Mouse (Mus musculus) forebrain, embryonic 16.5 days (tissue): ENCODE results near the gene Gpa33. TPM values are rescaled to one million over a fixed set of nuclear protein-coding genes. Genes with fewer than 3 reads are reported as not detected.
A peak's percentile ranks its signal among the peaks of the same experiment; 100 is the strongest.
"Not testable (repeated sequence)": the region's sequence is repeated elsewhere in the genome, so short reads cannot be mapped to it uniquely, and the experiment has no call there.

Experiments
- ATAC-seq: fragments of 200-750 bp; cut with Nextera tagmentation; 2 replicates; pipeline ENCODE4 v1.8.0; 2017; ENCODE audit warnings: mild to moderate bottlenecking, moderate library complexity
- H3K27ac ChIP-seq: fragments of 300-500 bp; sonication (generic); 2 replicates; pipeline ENCODE4 v1.5.1; 2014; ENCODE audit warnings: low read length, control low read depth
- H3K27me3 ChIP-seq: fragments of 300-500 bp; sonication (generic); replicated peaks from 2 replicates; pipeline ENCODE4 v1.6.1; 2014; ENCODE audit warnings: low read length; ENCODE audit not compliant: control insufficient read depth, insufficient read depth
- H3K36me3 ChIP-seq: fragments of 300-500 bp; sonication (generic); 2 replicates; pipeline ENCODE4 v1.6.1; 2014; ENCODE audit not compliant: control insufficient read depth, insufficient read depth
- H3K4me1 ChIP-seq: fragments of 300-500 bp; sonication (generic); replicated peaks from 2 replicates; pipeline ENCODE4 v1.6.1; 2014; ENCODE audit warnings: low read length; ENCODE audit not compliant: control insufficient read depth, insufficient read depth
- H3K4me2 ChIP-seq: fragments of 300-500 bp; sonication (generic); 2 replicates; pipeline ENCODE4 v1.6.1; 2014; ENCODE audit warnings: mild to moderate bottlenecking, low read length, control low read depth
- H3K4me3 ChIP-seq: fragments of 300-500 bp; sonication (generic); replicated peaks from 2 replicates; pipeline ENCODE4 v1.5.1; 2014; ENCODE audit warnings: mild to moderate bottlenecking, low read length, control low read depth
- H3K9ac ChIP-seq: fragments of 300-500 bp; sonication (generic); replicated peaks from 2 replicates; pipeline ENCODE4 v1.6.1; 2014; ENCODE audit warnings: low read depth, low read length, control low read depth
- H3K9me3 ChIP-seq: fragments of 300-500 bp; sonication (generic); 2 replicates; pipeline ENCODE4 v1.6.1; 2016; ENCODE audit warnings: low read length; ENCODE audit not compliant: control insufficient read depth
- WGBS: fragments of 180-500 bp; shearing (Covaris S2); extraction: QIAGEN DNeasy Blood & Tissue Kit; methylation state at CpG from one replicate; pipeline ENCODE4 v1.1.7; 2014; 5-methylcytosine and 5-hydroxymethylcytosine counted together
- polyA plus RNA-seq: library from polyadenylated mRNA; unstranded; fragments of >200 nt; fragmentation: Nextera tagmentation; extraction: Ambion mirVana; gene quantifications from 2 replicates; pipeline ENCODE4 v1.2.1, GENCODE M21; 2015

Gene Gpa33
- polyA plus RNA-seq, 1 experiment from 2014 or later, result not detected

DNA sequence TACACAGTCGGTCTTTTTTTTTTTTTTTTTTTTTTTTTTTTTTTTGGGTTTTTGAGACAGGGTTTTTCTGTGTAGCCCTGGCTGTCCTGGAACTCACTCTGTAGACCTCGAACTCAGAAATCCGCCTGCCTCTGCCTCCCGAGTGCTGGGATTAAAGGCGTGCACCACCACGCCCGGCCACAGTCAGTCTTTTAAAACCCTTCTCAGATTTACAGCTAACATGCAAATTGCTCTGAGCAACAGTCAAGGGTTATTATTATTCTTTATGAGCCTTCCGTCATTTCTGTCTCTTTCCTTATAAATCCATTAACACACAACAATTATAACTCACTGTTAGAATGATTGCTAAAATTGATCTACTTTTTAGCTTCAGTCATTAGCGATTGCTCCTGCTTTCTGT is 11.8 kb downstream of the Gpa33 start:
- not testable (repeated sequence) for H3K36me3 ChIP-seq, H3K4me2 ChIP-seq, H3K9ac ChIP-seq, H3K4me3 ChIP-seq, H3K27ac ChIP-seq, ATAC-seq, H3K9me3 ChIP-seq, H3K27me3 ChIP-seq, H3K4me1 ChIP-seq
- WGBS, result 93% methylated on average over 9 of the region's 9 CpGs

DNA sequence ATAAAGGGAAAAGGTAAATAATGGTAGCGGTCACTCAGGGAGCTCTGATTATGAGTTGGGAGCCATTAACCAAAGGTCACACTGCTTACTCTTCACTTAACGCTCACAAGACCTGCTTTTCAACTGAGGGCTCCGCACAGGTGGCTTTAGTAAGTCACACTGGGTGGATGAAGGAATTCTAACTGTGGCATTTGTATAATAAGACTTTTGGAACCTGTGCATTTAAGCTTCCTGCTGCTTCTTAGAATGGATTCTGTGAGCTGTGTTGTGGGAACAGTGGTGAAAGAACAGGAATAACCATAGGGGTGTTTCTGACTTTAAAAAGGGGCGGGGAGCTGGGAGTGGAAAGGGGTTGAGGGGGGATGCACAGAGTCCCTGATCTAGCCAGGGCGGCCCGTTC is 12.3 kb downstream of the Gpa33 start:
- H3K9me3 ChIP-seq, result no peaks in the 10 kb centered on the region
- H3K36me3 ChIP-seq, result no peaks in the 10 kb centered on the region
- no peaks in the 10 kb centered on the region for H3K27me3 ChIP-seq
- no peak for ATAC-seq
- H3K4me3 ChIP-seq, result no peak overlapping the region
- H3K27ac ChIP-seq, result no peak overlapping the region
- no peaks in the 10 kb centered on the region for H3K4me1 ChIP-seq
- H3K4me2 ChIP-seq, result no peak overlapping the region
- H3K9ac ChIP-seq, result no peak overlapping the region
- 76% methylated on average over 6 of the region's 6 CpGs for WGBS

DNA sequence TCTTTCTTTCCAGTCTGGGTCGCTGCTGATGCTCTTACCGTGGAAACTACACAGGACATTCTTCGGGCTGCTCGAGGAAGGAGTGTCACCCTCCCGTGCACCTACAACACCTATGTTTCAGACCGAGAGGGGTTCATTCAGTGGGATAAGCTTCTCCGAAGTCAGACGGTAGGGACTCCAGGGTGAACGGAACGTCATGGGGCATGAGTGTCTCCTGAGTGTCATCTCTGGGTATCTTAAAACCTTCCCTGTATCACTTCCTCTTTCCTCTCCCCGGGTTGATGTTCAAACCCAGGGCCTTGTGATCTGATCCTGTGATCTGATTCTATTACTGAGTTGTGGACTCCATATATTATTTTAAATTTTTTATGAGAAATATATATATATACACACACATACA is 16.6 kb downstream of the Gpa33 start:
- no peak overlapping the region for H3K27ac ChIP-seq
- no peaks in the 10 kb centered on the region for H3K4me1 ChIP-seq
- no peak overlapping the region for H3K4me2 ChIP-seq
- no peaks in the 10 kb centered on the region for H3K27me3 ChIP-seq
- H3K9ac ChIP-seq, result no peak overlapping the region
- no peak for ATAC-seq
- WGBS, result 90% methylated on average over 11 of the region's 11 CpGs
- no peaks in the 10 kb centered on the region for H3K36me3 ChIP-seq
- H3K4me3 ChIP-seq, result no peak overlapping the region
- H3K9me3 ChIP-seq, result no peaks in the 10 kb centered on the region

DNA sequence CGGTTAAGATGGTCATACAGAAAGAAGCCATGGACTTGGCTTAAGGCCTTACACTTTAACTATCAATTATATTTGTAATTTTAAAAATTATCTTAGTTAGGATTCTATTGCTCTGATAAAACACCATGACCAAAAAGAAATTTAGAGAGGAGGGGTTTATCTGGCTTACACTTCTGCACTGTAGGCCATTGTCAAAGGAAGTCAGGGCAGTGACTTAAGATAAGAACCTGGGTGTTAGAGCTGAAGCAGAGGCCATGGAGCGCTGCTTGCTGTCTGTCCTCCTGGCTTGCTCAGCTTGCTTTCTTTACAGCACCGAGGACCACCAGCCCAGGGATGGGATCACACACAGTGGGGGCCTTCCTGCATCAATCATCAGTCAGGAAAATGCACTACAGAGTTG is 17.6 kb downstream of the Gpa33 start:
- Histone ChIP-seq H3K9ac (no peak overlapping the region), H3K4me1 (no peaks in the 10 kb centered on the region), H3K9me3 (no peaks in the 10 kb centered on the region), H3K36me3 (no peaks in the 10 kb centered on the region), H3K4me3 (no peak overlapping the region), H3K4me2 (no peak overlapping the region), H3K27me3 (no peaks in the 10 kb centered on the region), H3K27ac (no peak overlapping the region)
- 75% methylated on average over 3 of the region's 3 CpGs for WGBS
- ATAC-seq, result no peak

DNA sequence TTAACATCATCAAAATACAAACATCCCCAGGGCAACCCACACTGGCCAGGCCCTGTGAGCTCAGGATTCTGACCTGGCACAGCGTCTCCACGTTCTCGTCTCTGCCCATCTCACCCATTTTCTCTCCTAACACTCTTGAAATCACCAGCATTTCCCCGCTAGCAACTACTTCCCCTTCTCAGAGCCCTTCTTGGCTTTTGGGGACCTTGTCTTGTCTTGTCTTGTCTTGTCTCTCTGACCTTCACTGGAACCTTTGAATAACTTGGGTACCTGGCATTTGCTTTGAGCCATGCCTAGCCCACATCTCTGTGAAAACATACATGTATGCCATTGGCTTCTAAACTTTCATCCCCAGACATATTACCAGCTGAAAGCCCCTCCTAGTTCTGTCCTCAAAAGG is 19.4 kb downstream of the Gpa33 start:
- H3K27ac ChIP-seq, result no peak overlapping the region
- H3K9ac ChIP-seq, result no peak overlapping the region
- no peak overlapping the region for H3K4me3 ChIP-seq
- no peak for ATAC-seq
- no peaks in the 10 kb centered on the region for H3K9me3 ChIP-seq
- no peaks in the 10 kb centered on the region for H3K36me3 ChIP-seq
- 87% methylated on average over 4 of the region's 4 CpGs for WGBS
- 0 out of 2 replicates have a peak, but pooled peaks cover 2% of the 10 kb centered on the region for H3K27me3 ChIP-seq
- no peak overlapping the region for H3K4me2 ChIP-seq
- no peaks in the 10 kb centered on the region; the same call in 1 of the 2 replicates for H3K4me1 ChIP-seq

DNA sequence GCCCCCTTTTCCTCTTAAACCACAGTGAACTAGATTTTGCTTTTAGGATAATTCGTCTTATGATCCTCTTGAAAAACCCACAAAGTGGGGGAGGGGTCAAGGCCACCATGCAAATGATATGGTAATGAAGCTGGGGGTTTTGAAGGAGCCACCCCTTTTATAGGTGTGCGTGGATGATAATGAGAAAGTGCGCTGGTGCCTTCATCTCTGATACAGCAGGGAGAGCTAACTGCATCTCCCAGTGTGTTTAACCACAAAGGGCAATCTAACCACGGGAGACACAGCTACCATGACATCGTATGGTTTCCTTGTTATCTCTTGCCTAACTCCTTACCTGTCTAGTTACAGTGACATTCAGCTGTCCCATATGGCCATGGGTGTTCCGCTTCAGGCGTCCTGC is 20.0 kb downstream of the Gpa33 start:
- Histone ChIP-seq H3K4me1 (no peaks in the 10 kb centered on the region; the same call in 1 of the 2 replicates), H3K27me3 (0 out of 2 replicates have a peak, but pooled peaks cover 5% of the 10 kb centered on the region), H3K4me2 (no peak overlapping the region), H3K27ac (no peak overlapping the region), H3K9ac (no peak overlapping the region), H3K4me3 (no peak overlapping the region), H3K9me3 (no peaks in the 10 kb centered on the region), H3K36me3 (no peaks in the 10 kb centered on the region)
- WGBS, result 81% methylated on average over 7 of the region's 7 CpGs
- ATAC-seq, result no peak

DNA sequence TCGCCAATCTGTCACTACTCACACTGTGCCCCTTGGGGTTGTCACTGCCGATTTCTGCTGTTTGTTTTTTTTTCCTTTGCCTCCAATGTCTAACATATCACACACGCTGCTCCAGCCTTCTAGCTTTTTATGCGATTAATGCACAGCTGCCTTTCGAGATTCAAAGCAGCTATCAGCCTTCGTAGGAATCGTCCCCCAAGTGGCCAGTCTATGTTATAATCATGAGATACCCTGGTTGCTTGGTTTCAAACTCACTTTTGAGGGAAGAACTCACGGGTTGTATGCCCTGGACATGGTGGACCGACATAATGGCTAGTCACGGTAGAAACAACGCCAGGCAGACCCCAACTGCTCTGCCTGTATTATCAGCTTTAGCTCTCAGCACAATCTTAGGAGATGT is 21.3 kb downstream of the Gpa33 start:
- Histone ChIP-seq H3K27me3 (0 out of 2 replicates have a peak, but pooled peaks cover 5% of the 10 kb centered on the region), H3K9me3 (no peaks in the 10 kb centered on the region), H3K4me2 (no peak overlapping the region), H3K4me1 (no peaks in the 10 kb centered on the region; the same call in 1 of the 2 replicates), H3K36me3 (no peaks in the 10 kb centered on the region), H3K27ac (no peak overlapping the region), H3K9ac (no peak overlapping the region), H3K4me3 (no peak overlapping the region)
- WGBS, result 47% methylated on average over 11 of the region's 11 CpGs
- ATAC-seq, result no peak

DNA sequence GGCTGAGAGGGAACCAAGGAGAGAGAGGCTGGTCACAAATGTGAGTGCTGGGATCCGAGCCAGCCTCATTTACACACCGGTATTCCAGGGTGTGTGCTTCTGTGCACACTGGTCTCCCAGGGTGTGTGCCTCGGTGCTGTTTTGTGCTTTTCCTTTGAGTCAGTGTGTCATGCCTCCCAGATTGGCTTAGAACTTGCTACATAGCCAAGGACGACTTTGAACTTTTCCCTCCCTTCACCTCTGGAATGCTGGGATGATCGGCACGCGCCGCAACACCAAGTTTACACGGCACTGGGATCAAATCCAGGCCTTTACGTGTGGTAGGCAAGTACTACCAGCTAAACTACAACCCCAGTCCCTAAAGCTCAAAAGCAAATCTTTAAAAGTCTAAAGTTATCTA is 22.0 kb downstream of the Gpa33 start:
- Histone ChIP-seq H3K9me3 (no peaks in the 10 kb centered on the region), H3K4me2 (no peak overlapping the region), H3K36me3 (no peaks in the 10 kb centered on the region), H3K9ac (no peak overlapping the region), H3K27me3 (0 out of 2 replicates have a peak, but pooled peaks cover 5% of the 10 kb centered on the region), H3K4me3 (no peak overlapping the region), H3K27ac (no peak overlapping the region), H3K4me1 (no peaks in the 10 kb centered on the region; the same call in 1 of the 2 replicates)
- ATAC-seq, result no peak
- WGBS, result 91% methylated on average over 10 of the region's 10 CpGs

DNA sequence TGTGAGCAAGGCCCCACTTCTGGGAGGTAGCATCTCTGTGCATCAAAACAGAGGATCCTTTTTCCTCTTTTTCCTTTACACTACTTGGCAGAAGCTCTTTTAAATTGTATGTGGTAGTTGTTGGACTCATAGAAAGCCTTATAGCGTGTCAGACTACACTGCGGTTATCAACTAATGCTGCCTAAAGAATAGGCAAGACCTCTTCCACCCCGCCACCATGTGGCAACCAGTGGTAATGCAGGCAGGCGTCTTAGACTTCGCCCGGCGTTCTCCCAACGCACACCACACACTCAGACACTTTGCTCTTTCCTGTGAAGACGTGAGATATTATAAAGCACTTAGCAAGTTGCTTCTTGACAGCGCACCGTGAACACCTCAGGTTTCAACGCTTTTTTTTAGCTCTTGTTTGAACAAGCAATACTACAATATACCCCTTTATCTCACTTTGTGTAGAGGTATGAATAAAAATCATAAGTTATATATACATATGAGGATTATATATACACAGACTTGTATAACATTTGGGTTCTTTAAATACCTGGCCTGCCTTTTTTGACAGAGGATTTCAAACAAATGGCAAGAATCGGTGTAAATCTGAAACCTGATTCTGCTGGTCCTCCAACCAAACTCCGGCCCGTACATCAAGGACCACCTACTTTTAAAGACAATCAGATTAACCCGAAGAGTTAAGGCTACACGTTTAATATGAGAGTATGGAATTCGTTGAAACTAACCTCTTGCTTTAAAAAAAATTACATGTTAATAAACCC is 23.5 kb downstream of the Gpa33 start:
- Histone ChIP-seq H3K27me3 (0 out of 2 replicates have a peak, but pooled peaks cover 5% of the 10 kb centered on the region), H3K27ac (no peak overlapping the region), H3K4me2 (no peak overlapping the region), H3K4me3 (no peak overlapping the region), H3K9me3 (no peaks in the 10 kb centered on the region), H3K36me3 (no peaks in the 10 kb centered on the region), H3K4me1 (no peaks in the 10 kb centered on the region; the same call in 1 of the 2 replicates), H3K9ac (no peak overlapping the region)
- WGBS, result 11% methylated on average over 18 of the region's 18 CpGs
- peak; percentile 65 for ATAC-seq
